Mouse (Mus musculus): ENCODE results near the gene Cercam.

DNA sequence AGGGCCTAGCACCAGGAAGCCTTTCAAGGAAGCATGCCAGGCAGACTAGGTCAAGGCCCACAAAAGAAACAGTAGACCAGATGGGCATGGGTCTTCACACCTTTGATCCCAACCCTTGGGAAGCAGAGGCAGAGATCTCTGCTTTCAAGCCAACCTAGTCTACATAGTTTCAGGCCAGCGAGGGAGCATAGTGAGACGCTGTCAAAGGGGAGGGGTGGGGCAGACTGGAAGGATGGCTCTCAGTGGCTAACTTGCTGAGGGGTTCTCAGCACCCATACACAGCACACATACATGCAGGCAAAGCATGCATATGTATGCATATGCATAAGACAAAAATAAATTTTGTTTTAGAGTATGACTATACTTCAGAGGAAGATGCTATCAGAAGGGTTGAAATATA, 49.6 kb upstream of the Cercam start:
- TF ChIP-seq POLR2A (IDR thresholded peaks at IDR 0.05; ENCODE audit: insufficient read depth, low read length) (no peak), CTCF (IDR thresholded peaks at IDR 0.05; ENCODE audit: low read depth, low read length) (no peak)

Data from ES-Bruce4 (cell line).